Mouse (Mus musculus) heart, adult 2 months (tissue): ENCODE measurements around the gene Edem3.

Experiments
- CTCF ChIP-seq: fragments of 200-600 bp; IDR thresholded peaks from 2 replicates; pipeline ENCODE4 v1.8.1; 2022; ENCODE audit warnings: antibody characterized with exemption, mild to moderate bottlenecking, moderate library complexity
- EP300 ChIP-seq: fragments of 200-500 bp; IDR thresholded peaks from 2 replicates; pipeline ENCODE4 v1.6.1; 2011; ENCODE audit warnings: low read depth, low read length, control low read depth; ENCODE audit not compliant: insufficient read depth
- POLR2A ChIP-seq: fragments of 200-500 bp; IDR thresholded peaks from 2 replicates; pipeline ENCODE4 v1.6.1; 2011; ENCODE audit warnings: mild to moderate bottlenecking, low read depth, low read length, control low read depth; ENCODE audit not compliant: insufficient read depth

DNA sequence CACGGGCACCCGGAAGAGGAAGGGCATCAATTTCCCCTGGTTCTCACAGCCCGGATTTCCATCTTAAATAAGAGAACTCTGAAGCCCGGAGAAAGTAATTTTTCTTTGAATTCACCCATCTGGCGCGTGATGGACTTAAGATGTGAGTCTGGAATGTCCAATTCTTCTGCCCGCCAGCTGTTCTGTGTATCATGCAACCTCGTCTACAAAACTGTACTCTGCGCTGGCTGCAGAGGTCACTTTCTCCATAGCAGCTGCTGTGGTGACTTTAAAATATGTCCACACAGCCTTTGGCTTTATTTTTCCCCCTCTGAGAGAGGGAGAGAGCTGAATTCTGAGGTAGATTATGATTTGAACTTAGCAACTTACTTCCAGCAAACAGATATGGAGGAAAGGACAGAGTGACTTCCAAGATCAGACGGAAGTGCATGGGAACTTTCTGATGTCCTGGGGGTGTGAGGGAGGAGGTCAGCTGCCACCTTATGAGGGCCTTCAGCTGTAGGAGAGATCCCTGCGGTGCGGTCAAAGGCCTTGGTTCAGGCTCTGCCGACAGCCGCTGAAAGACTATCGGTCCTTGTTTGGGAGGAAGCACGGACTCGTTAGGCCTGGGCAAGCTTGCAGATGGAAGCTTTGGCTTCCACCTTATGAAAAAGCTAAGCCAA lies 108.1 kb downstream of the Edem3 start:
- no peak for TF ChIP-seq CTCF
- TF ChIP-seq EP300 = no peak
- TF ChIP-seq POLR2A = no peak
